Mouse (Mus musculus) lung, postnatal 36 days (tissue): ENCODE results near the gene Slc2a9.

Source experiments
- DNase-seq: peaks from one replicate; pipeline ENCODE4 v3.0.0; 2022; ENCODE audit warnings: mixed read lengths

Slc2a9 gene

DNA sequence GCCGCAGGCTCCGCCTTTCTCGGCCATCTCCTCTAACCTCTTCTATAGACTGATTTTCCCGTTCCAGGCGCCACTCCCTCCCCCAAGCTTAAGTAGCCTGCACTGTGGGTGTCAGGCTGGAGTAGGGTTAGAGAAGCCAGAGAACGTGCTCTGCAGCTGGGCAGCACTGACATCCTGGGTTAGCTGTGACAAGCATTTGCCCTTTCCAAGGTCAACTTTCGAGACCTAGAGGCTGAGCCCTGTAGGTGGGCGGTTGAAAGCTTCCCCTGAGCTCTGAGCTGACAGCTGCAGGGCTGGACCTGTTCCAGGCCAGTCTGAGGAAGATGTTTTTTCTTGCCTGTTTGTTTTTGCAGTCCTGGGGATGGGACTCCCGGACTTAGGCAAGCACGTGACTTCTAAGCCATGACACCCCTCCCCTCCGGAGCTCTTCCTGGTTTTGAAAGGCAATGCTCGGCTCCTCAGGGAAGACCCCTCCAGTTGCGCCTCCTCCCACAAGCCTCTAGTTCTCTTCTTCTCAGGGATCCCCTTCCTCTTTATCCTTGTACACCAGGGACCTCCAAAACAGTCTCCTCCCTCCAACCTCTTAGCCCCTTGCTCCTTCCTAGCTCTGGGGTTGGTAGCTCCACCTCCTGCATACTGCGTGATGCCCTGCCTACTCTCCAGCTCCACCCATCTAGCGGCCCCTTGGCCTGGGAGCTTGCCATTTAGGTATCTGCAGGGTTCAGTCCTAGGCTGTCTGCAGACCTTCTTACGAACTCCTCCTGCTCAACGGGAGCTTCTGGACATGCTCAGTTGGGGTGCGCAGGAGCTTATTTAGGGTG lies 136.1 kb downstream of the Slc2a9 start:
- DNase-seq, result peak; percentile 32

DNA sequence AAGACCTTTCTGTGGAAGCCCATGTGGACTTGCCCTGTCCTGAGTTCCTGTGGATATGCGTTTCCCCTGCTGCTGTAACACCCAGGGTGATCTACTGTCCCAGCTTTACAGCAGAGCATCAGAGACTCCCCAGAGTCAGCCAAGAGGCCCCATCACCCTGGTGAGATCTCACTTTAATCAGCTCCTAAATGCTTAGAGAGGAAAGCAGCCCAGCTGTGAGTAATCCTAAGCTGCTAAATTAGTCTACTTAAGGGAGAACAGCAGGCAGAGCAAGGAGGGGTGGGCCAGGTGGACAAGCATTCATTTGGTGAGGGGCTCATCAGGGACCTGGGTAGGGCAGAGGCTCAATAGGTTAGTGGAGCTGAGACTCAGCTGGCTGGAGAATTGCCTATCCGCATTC lies 137.4 kb downstream of the Slc2a9 start:
- DNase-seq, result no peak

DNA sequence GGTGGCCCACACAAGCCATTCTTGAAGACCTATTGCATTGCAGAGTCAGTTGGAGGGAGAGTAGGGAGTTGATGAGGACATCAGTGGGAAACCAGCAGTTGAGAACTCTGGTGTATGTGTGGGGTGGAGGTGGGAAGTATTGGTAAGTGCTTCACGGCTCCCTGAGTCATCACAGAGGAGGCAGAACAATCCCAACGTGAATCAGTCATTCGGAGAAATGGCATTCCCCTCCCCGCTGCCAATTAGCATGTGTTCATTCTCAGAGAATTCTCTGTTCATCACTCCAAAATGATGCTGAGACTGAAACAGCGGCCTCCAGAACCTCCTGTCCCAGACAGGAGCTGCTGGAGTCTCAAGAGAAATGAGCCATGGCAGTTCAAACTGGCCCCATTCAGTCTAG lies 138.5 kb downstream of the Slc2a9 start:
- no peak for DNase-seq

DNA sequence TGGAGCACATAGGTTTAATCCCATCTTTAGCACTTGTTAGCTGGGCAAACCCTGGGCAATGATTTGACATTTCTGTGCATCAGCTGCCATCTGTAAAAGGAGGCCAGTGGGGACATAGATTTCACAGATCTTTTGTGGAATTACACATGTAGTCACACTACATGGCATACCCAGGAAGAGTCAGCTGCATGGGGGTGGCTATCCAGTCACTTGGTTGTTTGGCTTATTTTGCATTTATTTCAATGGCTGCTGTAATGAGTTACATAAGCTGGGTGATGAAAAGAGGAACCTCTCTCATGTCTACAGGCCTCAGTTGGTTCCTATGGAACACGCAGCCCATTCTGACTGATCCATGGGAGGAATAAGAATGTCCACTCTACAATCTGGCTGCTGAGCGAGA lies 143.2 kb downstream of the Slc2a9 start:
- no peak for DNase-seq

DNA sequence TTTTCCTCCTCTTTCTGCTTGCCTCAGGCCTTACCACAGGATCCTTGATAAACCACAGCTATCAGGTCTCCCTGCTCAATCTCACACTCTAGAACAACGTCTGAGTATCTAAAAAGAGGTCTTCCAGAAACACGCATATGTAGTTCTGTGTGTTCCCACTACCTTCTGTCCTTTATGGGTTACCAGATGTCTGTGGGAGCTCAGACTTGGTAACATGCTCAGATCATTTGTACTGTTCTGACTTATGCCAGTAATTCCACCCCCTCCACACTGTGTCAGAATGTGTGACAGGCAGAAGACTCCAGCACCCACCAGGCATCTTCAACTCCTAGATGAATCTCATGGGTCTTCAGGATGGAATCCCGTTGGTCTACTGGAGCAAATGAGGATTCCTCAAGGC lies 146.0 kb downstream of the Slc2a9 start:
- no peak for DNase-seq

DNA sequence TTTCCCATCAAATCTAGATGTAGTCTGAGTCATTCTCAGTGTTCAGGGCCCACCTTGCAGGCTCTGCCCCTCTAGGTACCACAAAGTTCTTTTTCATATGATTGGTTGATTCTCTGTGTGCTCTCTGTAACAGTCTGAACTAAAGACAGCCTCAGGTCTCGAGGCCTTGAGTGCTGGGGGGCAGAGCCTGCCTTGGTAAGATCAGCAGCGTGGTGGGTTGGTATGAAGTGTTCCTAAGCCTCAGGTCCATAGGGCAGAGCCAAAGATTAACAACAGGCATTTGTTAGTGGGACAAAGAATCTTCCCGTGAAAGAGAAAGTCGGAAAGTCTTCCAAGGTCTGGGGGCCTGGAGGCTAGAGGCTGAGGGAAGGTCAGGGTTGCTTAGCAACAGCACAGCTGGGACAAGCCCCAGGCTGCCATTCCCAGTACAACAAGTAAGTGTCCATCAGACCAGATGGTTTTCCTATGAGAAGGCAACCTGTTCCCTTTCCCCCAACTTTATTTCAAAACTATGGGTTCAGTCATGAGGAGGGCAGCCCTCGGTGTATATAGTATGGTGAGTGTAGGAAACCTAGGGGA lies 152.5 kb downstream of the Slc2a9 start:
- no peak for DNase-seq

DNA sequence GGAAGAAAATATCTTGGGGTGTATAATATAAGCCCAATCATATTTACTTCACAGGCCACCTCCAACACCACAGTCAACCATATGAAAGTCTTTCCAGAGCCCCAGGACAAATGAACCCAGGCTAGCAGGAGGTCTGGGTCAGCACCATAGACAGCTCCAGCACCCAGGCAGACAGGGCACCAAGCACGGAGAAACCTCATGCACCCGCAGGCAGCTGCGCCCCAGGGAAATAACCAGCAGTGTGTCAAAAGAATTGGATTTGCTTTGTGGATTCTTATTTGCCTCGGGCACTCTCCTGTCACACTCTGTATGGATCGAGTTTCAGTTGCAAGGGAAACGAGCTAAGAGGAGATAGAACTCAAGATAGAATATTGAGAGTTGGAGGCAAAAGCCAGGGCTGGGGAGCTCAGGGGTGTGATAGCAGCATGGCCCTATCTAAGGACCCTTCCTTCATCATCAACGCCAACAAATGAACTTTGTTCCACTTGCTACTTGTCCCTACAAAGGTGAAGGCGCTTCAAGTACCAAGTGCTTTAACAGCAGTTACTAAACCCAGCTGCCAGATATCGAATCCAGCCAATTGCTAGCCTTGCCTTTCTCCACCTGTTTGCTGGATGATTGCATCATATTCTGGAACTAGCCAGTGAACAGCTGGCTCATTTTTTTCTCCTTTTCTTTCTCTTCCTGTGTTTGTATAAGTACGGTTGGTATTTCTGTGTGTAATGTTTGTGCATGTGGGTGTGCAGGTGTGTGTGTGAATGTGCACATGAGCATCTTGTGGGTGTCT lies 156.1 kb downstream of the Slc2a9 start:
- DNase-seq, result peak; percentile 3

DNA sequence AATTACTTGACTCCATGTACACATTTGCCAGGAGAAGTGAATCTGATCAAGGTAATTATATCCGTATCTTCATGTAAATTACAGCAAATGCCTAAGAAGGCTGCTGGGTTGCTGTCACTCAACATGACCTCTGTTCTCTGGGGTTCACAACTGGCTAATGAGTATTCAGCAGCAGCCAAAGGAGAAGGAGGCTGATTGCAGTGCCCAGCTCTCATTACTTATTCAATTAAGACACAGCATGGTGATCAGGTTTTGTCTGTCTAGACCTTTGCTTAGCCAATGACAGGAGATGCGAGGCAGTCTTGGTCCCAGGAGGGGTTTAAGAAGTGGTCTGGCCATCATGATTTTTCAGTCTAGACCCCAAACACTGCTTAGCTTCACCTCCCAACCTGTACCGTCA lies 159.8 kb downstream of the Slc2a9 start:
- DNase-seq, result no peak

DNA sequence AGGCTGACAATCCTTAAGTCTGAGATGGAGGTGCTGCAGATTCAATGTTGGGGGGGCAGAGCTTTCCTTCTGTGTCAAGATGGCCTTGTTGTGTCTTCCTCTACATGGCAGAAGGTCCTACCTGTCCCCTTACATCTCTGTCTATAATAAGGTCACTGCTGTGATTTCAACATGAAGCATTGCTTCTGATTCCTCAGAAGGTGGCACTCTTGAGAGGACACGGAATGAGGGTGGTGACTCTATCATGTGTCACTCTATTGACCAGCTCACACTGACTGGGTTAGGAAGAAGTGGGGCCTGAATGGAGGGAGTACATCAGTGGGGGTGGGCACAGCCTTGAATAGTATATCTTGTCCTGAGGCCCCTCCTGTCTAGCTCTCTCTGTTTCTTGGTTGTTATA lies 168.4 kb downstream of the Slc2a9 start:
- DNase-seq, result no peak

DNA sequence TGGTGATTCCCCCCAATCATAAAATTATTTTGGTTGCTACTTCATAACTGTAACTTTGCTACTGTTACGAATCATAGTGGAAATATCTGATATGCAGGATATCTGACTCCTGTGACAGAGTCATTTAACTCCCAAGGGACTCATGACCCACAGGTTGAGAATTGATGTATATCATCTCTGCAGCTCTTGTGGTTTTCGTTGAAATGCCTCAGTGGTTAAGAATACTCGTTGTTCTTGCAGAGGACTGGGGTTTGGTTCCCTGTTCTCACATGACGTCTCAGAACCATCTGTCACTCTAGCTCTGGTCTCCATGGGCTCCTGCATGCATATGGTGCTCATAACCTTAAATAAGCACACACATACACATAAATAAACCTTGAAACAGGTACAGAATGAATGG lies 169.6 kb downstream of the Slc2a9 start:
- DNase-seq, result no peak

DNA sequence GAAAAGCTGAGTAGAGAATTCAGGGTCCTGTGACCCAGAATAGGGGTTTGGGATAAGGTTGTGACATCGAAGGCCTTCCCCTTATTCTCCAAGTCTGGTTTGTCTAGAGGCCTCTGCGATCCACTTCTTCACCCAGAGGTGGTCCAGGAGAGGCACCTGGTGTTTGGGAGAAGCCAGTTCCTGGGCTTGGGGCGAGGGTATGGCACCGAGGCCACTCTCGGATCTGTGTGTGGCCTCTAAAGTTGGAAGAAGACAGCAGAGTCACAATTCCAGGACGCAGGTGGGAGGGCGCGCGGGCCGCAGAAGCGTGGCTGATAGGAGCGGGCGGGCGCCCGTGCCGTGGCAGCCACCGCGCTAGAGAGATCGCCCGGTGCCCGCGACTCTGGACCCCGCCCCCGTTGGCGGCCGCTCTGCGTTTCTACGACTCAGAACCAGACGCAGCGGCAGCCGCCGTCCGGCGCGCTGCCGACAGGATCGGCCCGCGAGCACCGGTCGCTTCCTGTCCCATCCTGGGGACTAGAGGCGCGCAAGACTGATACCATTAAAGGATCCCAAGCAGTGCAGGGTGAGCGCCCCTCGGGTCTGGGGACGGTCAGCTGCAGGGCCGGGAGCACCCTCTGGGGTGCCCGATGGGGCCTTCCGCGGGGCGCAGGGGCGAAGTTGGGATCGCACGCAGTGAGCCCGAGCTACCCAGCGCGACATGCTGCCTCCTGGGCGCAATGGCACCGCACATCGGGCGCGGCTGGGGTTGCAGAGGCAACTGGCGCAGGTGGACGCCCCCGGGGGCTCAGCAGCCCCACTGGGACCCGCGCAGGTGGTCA lies 183.8 kb downstream of the Slc2a9 start, which contains the start of gene Drd5:
Gene Drd5, plus strand, starts transcription at position 402 of the 821 bp plus-strand sequence.
- no peak for DNase-seq

DNA sequence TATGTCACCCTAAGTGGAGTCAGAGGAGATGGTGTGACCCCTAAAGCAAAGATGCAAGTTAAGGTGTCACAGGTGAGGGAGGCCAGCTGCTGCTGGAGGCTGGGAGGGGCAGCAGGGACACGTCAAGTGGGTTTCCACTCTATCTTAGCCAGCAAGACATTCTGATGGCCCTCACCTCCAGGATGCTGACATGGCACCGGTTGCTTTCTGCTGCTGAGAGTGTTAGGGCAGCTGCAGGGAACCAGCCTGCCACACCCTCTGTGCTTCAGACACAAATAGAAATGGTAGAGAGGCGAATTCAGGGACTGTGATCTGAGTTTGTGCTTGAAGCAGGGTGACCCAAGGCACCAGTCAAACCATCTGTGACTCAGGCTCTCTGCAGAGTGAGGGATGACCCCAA lies 193.1 kb downstream of the Slc2a9 start:
- no peak for DNase-seq

DNA sequence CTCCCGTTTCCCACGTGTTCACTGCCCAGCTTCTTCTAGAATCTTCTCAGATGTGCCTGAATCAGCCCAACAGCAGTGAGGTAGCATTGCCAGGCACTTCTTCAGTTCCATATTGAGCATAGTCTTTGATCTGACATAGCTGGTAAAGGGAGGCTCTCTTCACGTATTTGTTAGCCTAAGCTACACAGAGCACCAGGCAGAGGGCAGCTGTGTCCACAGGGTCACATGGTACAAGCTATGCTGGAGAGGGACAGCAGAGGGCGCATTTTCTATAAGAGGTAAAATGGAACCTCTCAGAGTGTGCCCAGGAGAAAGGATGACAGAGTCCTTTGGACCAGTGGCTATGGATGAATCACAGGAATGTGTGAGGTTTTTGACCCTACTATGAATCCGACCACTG lies 194.1 kb downstream of the Slc2a9 start:
- peak; percentile 73 for DNase-seq

DNA sequence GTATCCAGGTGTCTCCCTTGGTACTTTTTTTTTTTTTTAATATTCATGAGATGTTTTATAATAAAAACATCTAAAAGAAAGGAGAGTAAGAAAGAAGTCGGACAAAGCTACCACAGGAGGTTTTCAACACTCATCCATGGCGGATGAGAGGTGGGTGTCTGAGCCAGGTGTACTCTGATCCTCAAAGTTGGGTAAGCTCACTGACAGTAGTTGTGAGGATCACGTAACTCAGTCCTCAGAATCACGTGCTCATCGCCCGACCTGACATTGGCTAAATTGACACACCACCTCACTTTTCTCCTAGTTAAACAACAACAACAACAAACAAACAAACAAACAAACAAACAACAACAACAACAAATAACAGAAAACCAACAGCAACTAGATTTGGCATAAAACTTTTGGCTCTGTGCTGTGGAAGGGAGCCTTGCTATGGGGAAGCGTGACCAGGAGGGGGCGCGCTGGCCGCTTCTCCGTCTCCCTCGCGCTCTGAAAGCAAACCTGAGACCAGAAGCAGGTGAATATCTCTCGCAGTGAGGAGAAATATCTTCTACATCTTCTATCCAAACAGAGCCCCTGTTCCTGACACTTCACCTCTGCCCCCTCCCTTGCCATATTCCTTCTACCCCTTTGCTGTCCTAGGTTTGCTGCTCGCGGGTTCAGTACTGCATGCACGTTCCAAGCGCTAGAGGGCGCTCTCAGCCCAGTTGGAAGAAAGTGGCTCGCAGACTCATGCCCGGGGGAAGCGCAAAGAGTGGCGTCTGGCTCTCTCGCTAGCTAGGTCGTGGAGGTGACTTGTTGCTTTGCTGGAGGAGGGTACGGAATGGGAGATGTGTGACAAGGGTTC lies 195.5 kb downstream of the Slc2a9 start:
- peak; percentile 93 for DNase-seq

DNA sequence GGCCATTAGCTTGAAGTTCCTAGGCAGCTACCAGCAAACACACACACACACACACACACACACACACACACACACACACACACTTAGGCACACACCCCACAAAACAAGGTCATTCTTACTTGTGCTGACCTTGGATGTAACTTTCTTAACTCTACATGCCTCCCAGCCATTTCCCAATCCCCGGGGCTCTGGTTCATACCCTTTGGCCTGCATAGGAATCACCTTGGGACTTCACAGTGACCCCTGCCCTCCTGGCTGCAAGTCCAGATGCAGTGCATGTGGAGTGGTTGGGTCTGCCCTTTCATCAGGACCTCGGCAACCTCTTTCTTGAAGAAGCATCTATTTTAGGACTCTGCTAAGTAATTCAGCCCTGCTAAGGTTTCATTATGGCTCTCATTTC lies 197.7 kb downstream of the Slc2a9 start:
- no peak for DNase-seq

DNA sequence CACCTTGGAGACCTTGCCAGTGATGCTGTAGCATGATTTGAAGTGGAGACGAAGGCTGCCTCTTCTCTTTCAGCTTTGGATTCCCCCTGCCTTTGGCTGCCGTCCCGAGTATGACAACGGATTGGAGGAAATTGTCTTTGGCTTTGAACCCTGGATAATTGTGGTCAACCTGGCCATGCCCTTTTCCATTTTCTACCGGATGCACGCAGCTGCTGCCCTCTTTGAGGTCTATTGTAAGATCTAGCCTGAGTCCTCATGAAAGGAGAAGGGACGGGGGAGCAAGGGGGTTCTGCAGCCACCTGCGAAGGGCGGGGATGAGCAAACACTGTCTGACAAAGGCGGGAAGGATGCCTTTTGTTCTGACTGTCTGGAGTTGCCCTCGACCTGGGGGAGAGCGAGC lies 200.3 kb downstream of the Slc2a9 start:
- no peak for DNase-seq

DNA sequence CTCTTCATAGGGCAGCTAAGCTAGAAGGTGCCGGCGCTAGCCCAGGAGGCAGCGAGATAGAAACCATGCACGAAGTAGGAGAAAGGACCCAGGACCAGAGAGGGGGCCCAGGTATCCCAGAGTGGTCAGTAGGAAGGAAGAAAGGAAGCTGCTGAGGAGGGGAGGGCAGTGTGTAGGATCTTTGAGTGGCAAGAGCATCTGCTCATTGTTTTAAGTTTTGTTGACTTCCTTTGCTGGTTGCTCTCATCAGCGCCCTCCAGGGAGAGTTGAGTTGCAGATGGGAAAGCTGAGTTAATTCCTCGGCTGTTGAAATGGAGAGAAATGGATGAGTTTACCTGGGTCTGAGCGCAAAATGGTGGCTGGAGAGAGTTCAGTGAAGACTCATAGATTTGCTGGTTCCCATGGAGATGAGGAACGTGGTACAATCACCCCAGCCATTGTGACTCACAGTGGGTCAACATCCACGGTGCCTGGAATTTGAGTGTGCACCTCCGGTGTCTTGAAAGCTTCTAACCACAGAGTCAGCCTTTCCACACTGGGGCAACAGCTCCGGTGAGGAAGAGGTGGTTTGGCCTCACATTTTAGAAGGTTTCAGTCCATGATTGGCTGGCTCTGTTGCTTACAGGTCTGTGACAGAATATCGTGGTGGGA lies 201.1 kb downstream of the Slc2a9 start:
- no peak for DNase-seq
